Mouse (Mus musculus) E14TG2a.4 (cell line): ENCODE measurements around the gene 2310061I04Rik.
A peak's percentile ranks its signal among the peaks of the same experiment; 100 is the strongest.
"Not testable (repeated sequence)": the region's sequence is repeated elsewhere in the genome, so short reads cannot be mapped to it uniquely, and the experiment has no call there.

Experiments
- H3K27me3 ChIP-seq: 2 replicates; pipeline ENCODE4 v1.6.1; 2014; ENCODE audit warnings: low read length, control low read depth; ENCODE audit not compliant: insufficient read depth
- H3K36me3 ChIP-seq: 2 replicates; pipeline ENCODE4 v1.6.1; 2014; ENCODE audit warnings: low read length, control low read depth; ENCODE audit not compliant: insufficient read depth
- H3K4me1 ChIP-seq: replicated peaks from 2 replicates; pipeline ENCODE4 v1.6.1; 2014; ENCODE audit warnings: low read depth, low read length, control low read depth
- H3K4me3 ChIP-seq: replicated peaks from 2 replicates; pipeline ENCODE4 v1.5.1; 2014; ENCODE audit warnings: mild to moderate bottlenecking, low read length
- H3K9me3 ChIP-seq: 2 replicates; pipeline ENCODE4 v1.6.1; 2014; ENCODE audit warnings: low read length, control low read depth
- CTCF ChIP-seq: conservative IDR thresholded peaks from 2 replicates; pipeline ENCODE4 v1.5.1; 2014; ENCODE audit warnings: low read length
- NANOG ChIP-seq: IDR thresholded peaks from 2 replicates; pipeline ENCODE4 v1.6.1; 2014; ENCODE audit warnings: borderline replicate concordance, low read length, mixed read lengths
- POU5F1 ChIP-seq: IDR thresholded peaks from 2 replicates; pipeline ENCODE4 v1.6.1; 2014; ENCODE audit warnings: low read length, borderline replicate concordance

2310061I04Rik gene

GRCm38 (mm10) chr17:35896781-35897643 lies at the start of gene 2310061I04Rik:
Gene 2310061I04Rik, minus strand, starts transcription at chr17:35897431.
- Histone ChIP-seq H3K36me3 (peaks cover 50% of the 10 kb centered on the region), H3K4me3 (peak within 1 kb of the TSS; percentile 92), H3K9me3 (no peaks in the 10 kb centered on the region), H3K4me1 (peaks cover 74% of the 10 kb centered on the region), H3K27me3 (no peaks in the 10 kb centered on the region)
- TF ChIP-seq POU5F1 (no peak), CTCF (no peak), NANOG (no peak)

DNA sequence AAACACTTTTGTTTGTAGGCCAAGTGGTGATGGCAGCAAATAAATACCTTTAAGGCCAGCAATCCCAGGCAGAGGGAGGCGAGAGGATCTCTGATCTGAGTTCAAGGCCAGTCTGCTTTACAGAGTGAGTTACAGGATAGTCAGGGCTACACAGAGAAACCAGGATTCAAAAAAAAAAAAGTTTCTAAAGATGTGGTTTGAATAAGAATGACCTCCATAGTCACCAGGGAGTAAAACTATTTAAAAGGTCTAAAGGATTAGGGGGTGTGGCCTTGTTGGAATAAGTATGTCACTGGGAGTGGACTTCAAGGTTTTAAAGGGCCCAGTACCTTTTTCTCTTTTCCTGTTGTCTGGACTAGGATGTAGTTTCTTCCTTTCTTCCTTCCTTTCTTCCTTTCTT lies 42.7 kb upstream of the 2310061I04Rik start:
- Histone ChIP-seq H3K4me1 (peaks cover 35% of the 10 kb centered on the region), H3K36me3 (no peaks in the 10 kb centered on the region), H3K27me3 (no peaks in the 10 kb centered on the region), H3K9me3 (peaks cover 6% of the 10 kb centered on the region), H3K4me3 (peak overlapping the region; percentile 7)
- no peak for TF ChIP-seq CTCF
- TF ChIP-seq NANOG, result no peak; the same call in 1 of the 2 replicates
- no peak for TF ChIP-seq POU5F1

DNA sequence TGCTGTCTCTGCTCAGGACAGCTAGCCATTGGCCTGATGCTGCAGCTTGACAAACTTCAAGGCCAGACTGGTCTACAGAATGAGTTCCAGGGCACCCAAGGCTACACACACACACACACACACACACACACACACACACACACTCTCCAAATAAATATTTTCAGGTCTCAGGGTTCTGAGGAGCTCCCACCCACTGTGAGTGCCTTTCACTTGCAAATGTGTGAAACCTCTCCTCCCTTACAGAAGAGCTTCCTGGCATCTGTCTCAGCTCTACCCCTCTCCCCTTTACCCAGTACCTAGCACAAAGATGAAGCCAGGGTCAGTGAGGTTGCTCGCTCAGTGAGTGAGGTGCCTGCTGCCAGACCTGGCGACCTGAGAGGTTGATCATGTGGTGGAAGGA lies 41.9 kb upstream of the 2310061I04Rik start:
- Histone ChIP-seq H3K9me3 (peaks cover 6% of the 10 kb centered on the region), H3K27me3 (no peaks in the 10 kb centered on the region), H3K36me3 (no peaks in the 10 kb centered on the region), H3K4me3 (peak overlapping the region; percentile 7; the same call in 1 of the 2 replicates), H3K4me1 (peaks cover 42% of the 10 kb centered on the region)
- TF ChIP-seq POU5F1 (peak; percentile 47; the same call in 1 of the 2 replicates), NANOG (no peak)

DNA sequence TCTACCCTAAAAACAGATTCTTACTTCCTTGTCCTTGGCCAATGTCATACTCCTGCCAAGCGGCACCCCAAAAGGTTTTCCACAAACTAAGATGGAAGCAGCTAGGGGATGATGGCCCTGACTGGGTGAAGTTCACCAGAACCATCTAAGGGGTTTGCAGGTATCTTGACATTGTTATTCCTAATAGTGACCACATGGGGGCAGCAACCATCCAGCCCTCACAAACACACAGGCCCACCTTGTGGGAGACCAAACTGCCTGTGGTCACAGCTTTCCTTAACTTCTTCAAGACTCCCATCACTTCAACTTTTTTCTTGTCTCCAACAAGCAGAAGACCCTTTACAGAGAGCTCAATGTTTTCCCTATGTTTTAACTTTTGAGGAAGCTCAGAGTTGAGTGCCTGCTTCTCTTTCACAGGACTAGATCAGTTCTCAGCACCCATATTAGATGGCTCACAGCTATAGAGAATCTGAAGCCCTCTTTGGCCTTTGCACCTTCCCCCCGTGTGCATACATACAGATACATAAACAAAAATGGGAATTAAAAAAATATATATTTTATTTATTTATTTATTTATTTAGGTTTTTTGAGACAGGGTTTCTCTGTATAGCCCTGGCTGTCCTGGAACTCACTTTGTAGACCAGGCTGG lies 40.6 kb upstream of the 2310061I04Rik start:
- Histone ChIP-seq H3K27me3 (no peaks in the 10 kb centered on the region), H3K4me3 (no peak overlapping the region), H3K36me3 (peaks cover 1% of the 10 kb centered on the region), H3K4me1 (peaks cover 43% of the 10 kb centered on the region), H3K9me3 (peaks cover 6% of the 10 kb centered on the region)
- TF ChIP-seq CTCF (peak; percentile 71), POU5F1 (no peak)

- H3K36me3 ChIP-seq, result peaks cover 18% of the 10 kb centered on the region
- H3K27me3 ChIP-seq, result not testable (repeated sequence)
Measured at GRCm38 (mm10) chr17:35935763-35936162, 38.5 kb upstream of the 2310061I04Rik start.

DNA sequence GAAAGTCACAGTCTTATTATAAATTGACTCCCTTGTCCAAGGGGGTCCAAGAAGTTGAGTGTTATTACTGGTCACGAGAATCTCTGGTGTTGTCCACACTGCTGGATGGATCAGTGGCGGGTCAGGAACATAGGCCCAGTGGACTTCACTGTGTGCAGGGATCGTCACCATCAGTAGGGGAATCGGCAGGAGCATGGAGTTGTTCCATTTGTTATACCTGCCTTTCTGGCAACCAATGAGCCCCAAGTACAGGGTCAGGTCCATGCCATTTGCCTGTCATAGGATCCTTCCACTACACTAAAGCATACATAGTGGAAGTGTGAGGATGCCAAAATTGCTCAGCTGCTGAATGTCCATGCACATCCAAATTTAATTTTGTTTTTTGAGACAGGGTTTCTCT lies 35.4 kb upstream of the 2310061I04Rik start:
- H3K4me3 ChIP-seq, result no peak overlapping the region
- H3K9me3 ChIP-seq, result no peaks in the 10 kb centered on the region
- H3K4me1 ChIP-seq, result peaks cover 26% of the 10 kb centered on the region
- H3K27me3 ChIP-seq, result no peaks in the 10 kb centered on the region
- H3K36me3 ChIP-seq, result peaks cover 49% of the 10 kb centered on the region
- TF ChIP-seq CTCF, result no peak
- TF ChIP-seq NANOG, result no peak
- no peak for TF ChIP-seq POU5F1

More at GRCm38 (mm10) chr17:35935763-35936162, 38.5 kb upstream of the 2310061I04Rik start:
- Histone ChIP-seq H3K4me3 (peak overlapping the region; percentile 76), H3K4me1 (peaks cover 43% of the 10 kb centered on the region)
- H3K9me3 ChIP-seq, result not testable (repeated sequence)

DNA sequence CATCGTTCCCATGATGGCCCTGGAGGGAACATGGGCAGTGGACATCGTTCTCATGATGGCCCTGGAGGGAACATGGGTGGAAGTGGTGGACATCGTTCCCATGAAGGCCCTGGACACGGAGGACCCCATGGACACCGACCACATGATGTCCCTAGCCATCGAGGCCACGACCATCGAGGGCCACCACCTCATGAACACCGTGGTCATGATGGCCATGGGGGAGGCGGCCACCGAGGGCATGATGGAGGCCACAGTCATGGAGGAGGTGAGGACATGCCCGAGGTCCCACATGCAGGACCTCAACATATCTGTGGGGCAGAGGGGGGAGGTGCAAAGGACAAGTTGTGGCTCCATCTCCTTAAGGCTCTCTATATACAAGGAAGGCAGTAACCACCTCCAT lies 33.4 kb upstream of the 2310061I04Rik start:
- Histone ChIP-seq H3K9me3 (no peaks in the 10 kb centered on the region), H3K36me3 (peaks cover 69% of the 10 kb centered on the region), H3K27me3 (no peaks in the 10 kb centered on the region), H3K4me1 (peaks cover 18% of the 10 kb centered on the region), H3K4me3 (no peak overlapping the region)
- TF ChIP-seq NANOG (no peak), POU5F1 (no peak), CTCF (no peak)

DNA sequence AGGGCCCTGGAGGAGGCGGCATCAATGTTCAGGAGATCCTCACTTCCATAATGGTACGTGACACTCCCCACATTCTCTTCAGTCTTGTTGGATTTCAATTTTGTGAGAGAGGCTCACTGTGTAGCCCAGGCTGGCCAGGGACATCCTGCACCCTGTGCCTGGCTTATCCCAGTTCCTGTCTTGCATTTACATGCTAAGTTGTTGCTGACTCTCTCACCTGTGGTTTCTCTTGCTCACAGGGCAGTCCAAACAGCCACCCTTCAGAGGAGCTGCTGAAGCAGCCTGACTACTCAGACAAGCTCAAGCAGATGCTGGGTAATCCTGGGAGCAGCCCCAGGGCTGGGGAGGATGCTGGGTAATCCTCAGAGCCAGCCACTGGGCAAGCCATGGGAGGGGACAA lies 32.3 kb upstream of the 2310061I04Rik start:
- Histone ChIP-seq H3K4me3 (no peak overlapping the region), H3K4me1 (peaks cover 14% of the 10 kb centered on the region), H3K36me3 (peaks cover 80% of the 10 kb centered on the region), H3K9me3 (no peaks in the 10 kb centered on the region), H3K27me3 (no peaks in the 10 kb centered on the region)
- TF ChIP-seq CTCF, result no peak
- no peak for TF ChIP-seq NANOG
